Mouse (Mus musculus): ENCODE measurements at regions not wholly inside any gene's neighbourhood (a gene's known extent, or its start where the extent isn't known, plus 50 kb on each side); places are given as distances from the start of the nearest gene placed in this dataset.

DNA sequence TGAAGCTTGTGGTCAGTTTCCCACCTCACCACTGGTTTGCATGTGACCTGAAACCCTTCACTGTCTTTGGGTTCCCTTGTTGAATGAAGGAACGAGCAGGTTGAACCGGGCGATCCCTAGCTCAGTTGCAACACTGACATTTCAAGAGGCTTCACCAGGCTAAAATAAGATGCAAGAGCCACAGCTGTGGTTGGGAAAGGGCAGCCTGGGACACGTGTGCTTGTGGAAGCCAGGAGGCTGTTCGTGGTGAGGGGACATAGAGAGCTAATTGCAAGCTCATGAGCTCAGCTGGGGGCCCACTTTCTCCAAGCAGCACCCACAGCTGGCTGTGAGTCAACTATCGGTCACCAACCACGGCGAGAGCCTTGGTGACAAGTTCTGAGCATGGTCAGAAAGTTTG, 64.8 kb upstream of the 1600014C23Rik start:
- DNase-seq (ENCODE audit: low read depth, low spot score) = no peak

DNA sequence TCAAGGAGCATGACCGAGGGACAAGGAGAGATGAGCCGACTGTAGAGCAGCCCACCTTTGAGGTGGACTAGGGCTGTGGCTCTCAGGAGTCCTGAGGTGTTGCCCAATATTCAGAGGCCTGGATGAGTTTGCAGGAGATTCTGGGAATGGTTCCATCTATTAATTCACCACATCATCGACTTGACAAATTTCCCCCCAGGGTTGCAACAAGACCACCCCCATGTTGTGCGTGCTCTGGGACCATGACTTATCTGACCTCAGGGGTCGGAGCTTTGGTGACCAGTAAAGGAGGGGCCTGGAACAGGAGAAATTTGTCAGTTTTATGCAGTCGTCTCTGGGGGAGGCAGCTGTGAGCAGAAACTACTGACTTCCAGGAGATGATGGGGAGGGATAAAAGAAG, 63.5 kb upstream of the 1600014C23Rik start:
- DNase-seq (ENCODE audit: low read depth, low spot score) = no peak

DNA sequence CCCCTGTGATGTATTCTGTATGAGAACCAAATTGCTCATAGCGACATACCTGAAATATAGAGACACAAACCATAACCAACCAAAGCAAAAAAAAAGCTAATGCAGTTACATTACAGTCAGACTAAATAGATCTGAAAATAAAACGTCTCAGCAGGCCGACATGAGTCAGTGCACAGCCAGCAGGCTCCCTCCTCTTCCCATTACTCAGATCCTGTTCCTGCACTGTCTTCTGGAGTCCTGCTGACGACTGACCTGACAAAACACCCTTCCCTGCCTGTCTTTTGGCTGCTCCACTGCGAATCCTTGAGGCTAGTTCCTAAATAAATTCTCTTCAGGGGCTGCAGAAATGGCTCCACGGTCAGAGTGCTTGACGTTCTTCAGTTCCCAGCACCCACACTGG, 61.3 kb upstream of the 1600014C23Rik start:
- DNase-seq (ENCODE audit: low read depth, low spot score) = no peak

DNA sequence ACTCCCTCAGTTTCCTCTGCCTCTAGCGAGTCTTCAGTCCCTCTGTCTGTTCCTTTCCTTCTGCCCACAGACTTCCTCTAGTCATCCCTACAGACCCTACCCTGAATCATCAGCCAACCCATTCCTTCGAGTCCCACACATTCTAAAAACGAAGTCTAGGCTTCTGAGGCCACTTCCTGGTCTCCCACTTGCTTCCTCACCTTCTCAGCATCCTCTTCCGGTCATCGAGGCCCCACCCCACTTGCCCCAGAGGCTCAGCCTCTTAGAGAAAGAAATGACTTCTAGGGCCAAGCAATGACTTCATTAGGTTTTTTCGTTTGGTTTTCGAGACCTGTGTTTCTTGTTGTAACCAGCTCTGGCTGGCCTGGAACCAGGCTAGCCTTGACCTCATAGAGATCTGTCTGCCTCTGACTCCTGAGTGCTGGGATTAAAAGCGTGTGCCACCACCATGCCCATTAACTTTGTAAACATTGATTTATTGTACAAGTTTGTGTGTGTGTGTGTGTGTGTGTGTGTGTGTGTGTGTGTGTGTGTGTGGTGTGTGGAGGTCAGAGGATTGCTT, 57.4 kb upstream of the 1600014C23Rik start:
- DNase-seq (ENCODE audit: low read depth, low spot score) = no peak

DNA sequence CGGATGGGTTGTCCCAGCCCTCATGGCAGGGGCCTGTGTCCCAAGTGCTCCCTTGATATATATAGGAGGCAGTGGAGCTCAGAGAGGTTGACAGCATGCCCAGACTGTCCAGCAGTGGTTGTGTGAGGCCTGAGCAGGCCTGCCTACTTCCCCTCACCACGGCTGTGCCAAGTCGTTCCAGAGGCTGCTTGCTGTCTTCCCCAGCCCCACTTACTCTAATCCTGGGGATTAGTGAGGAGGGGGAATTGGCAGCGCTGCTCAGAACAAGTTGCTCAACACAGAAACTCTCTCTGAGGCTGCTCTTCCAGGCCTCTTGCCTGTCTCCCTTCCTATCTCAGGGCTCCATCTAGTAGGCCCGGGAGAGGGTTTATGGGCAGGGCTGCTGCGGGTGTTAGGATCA, 56.1 kb upstream of the 1600014C23Rik start:
- DNase-seq (ENCODE audit: low read depth, low spot score) = no peak

DNA sequence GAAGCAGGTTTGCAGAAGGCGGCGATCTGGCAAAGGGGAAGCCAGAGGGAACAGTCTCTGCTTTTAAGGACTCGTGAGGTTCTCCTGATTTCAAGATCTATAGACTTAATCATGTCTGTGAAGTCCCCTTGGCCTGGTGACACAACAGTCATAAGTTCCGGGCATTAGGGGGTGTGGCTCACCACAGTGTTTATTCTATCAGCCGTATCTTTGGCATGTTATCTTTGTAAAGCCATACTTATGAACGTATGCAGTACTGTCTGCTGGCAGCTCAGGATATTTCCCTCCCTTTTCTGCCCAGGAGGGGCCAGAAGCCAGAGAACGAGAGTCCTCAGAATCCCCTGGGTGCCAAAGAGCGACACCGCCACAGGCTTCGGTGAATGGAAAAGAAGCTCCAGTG, 51.3 kb upstream of the 1600014C23Rik start:
- no peak for DNase-seq (ENCODE audit: low read depth, low spot score)

DNA sequence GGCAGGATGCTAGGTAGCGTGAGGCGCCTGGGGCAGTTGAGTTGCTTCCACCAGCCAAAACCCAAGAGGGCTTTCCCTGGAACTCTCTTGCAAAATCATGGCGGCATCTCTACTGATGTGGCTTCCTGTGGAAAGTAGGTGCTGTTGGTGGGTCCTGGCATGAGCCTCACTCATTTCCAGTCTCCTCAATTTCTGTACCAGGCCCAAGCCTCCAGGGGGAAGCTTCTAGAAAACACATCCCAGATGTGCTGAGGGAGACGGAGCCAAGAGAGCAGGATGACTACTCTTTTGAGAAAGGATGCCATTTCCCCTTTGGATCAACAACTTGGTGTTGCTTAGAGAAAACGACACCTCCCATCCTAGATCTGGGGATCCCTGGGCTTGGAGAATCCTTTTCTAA, 50.9 kb upstream of the 1600014C23Rik start:
- DNase-seq (ENCODE audit: low read depth, low spot score) = no peak
